Mouse (Mus musculus) cerebellum, adult 2 months (tissue): ENCODE results near the gene Gm10192. TPM values are rescaled to one million over a fixed set of nuclear protein-coding genes. Genes with fewer than 3 reads are reported as not detected.
"Not testable (repeated sequence)": the region's sequence is repeated elsewhere in the genome, so short reads cannot be mapped to it uniquely, and the experiment has no call there.

Experiments used
- DNase-seq, 2 experiments: peaks; one replicate each; pipeline ENCODE4 v3.0.0; 2021
- H3K27ac ChIP-seq: fragments of 200-500 bp; 2 replicates; pipeline ENCODE4 v1.5.1; 2012; ENCODE audit warnings: low read length, control low read depth, inconsistent platforms; ENCODE audit not compliant: insufficient read depth
- H3K27me3 ChIP-seq: fragments of 200-500 bp; 2 replicates; pipeline ENCODE4 v1.6.1; 2012; ENCODE audit warnings: inconsistent platforms, mild to moderate bottlenecking, low read length, moderate library complexity; ENCODE audit not compliant: control insufficient read depth, insufficient read depth
- H3K4me1 ChIP-seq: fragments of 200-500 bp; 2 replicates; pipeline ENCODE4 v1.6.1; 2011; ENCODE audit warnings: low read length; ENCODE audit not compliant: control insufficient read depth, insufficient read depth
- H3K4me3 ChIP-seq: fragments of 200-500 bp; replicated peaks from 2 replicates; pipeline ENCODE3; 2011; ENCODE audit warnings: mild to moderate bottlenecking, low read depth, low read length, control low read depth; ENCODE audit not compliant: insufficient read depth
- CTCF ChIP-seq: fragments of 200-500 bp; IDR thresholded peaks from 2 replicates; pipeline ENCODE4 v1.5.1; 2011; ENCODE audit warnings: low read depth, mild to moderate bottlenecking, control low read depth, low read length, moderate library complexity, borderline replicate concordance; ENCODE audit not compliant: insufficient read depth
- POLR2A ChIP-seq: fragments of 200-500 bp; IDR thresholded peaks from 2 replicates; pipeline ENCODE4 v1.6.1; 2011; ENCODE audit warnings: low read length, control low read depth, borderline replicate concordance; ENCODE audit not compliant: insufficient read depth
- WGBS: fragments of 180-500 bp; shearing (Covaris S2); methylation state at CpG from one replicate; pipeline ENCODE4 v1.1.7; 2018; 5-methylcytosine and 5-hydroxymethylcytosine counted together
- polyA plus RNA-seq: library from polyadenylated mRNA; depleted of rRNA; stranded (reverse); fragments of >200 nt; gene quantifications from 2 replicates; pipeline ENCODE4 v1.2.3, GENCODE M21; 2012; rRNA removed

The Gm10192 gene
- not detected in 2 replicates for polyA plus RNA-seq

- not testable (repeated sequence) for DNase-seq, H3K27ac ChIP-seq, H3K4me1 ChIP-seq, H3K4me3 ChIP-seq, H3K27me3 ChIP-seq
Observed at GRCm38 (mm10) chr4:97183066-97183465, at the start of gene Gm10192. Gene Gm10192 (minus strand): TSS chr4:97183166.

GRCm38 (mm10) chr4:97230411-97231104 is 47.6 kb upstream of the Gm10192 start:
- WGBS, result 60% methylated on average over 5 of the region's 5 CpGs
- H3K4me3 ChIP-seq, result no peak overlapping the region
- no peaks in the 10 kb centered on the region for H3K4me1 ChIP-seq
- no peaks in the 10 kb centered on the region for H3K27me3 ChIP-seq
- DNase-seq, result no peak
- no peak for TF ChIP-seq POLR2A
- no peak overlapping the region for H3K27ac ChIP-seq

- no peak overlapping the region for H3K27ac ChIP-seq
- DNase-seq, result no peak
- TF ChIP-seq CTCF, result no peak
- no peak for TF ChIP-seq POLR2A
- no peak overlapping the region for H3K4me3 ChIP-seq
- no peaks in the 10 kb centered on the region for H3K27me3 ChIP-seq
- 77% methylated on average over 2 of the region's 2 CpGs for WGBS
- H3K4me1 ChIP-seq, result no peaks in the 10 kb centered on the region
Observed at GRCm38 (mm10) chr4:97219701-97220100, 36.7 kb upstream of the Gm10192 start.

- Histone ChIP-seq H3K4me1 (no peaks in the 10 kb centered on the region), H3K27me3 (no peaks in the 10 kb centered on the region; the same call in 1 of the 2 replicates), H3K4me3 (no peak overlapping the region), H3K27ac (no peak overlapping the region)
- 38% methylated on average over 1 of the region's 1 CpGs for WGBS
- DNase-seq, result no peak
- TF ChIP-seq CTCF, result no peak
Observed at GRCm38 (mm10) chr4:97217906-97218305, 34.9 kb upstream of the Gm10192 start.

GRCm38 (mm10) chr4:97212514-97212913 is 29.5 kb upstream of the Gm10192 start:
- no peaks in the 10 kb centered on the region; the same call in 1 of the 2 replicates for H3K27me3 ChIP-seq
- no peak overlapping the region for H3K4me3 ChIP-seq
- H3K27ac ChIP-seq, result no peak overlapping the region
- DNase-seq, result no peak
- no peak for TF ChIP-seq CTCF
- no peak for TF ChIP-seq POLR2A
- no peaks in the 10 kb centered on the region for H3K4me1 ChIP-seq

- H3K4me3 ChIP-seq, H3K27ac ChIP-seq: not testable (repeated sequence)
- WGBS, result 77% methylated on average over 2 of the region's 2 CpGs
Observed at GRCm38 (mm10) chr4:97202986-97203385, 20.0 kb upstream of the Gm10192 start.

GRCm38 (mm10) chr4:97193176-97193575 is 10.2 kb upstream of the Gm10192 start:
- Histone ChIP-seq H3K4me3 (no peak overlapping the region), H3K4me1 (no peaks in the 10 kb centered on the region), H3K27ac (no peak overlapping the region), H3K27me3 (no peaks in the 10 kb centered on the region)
- peak in 1 of 2 experiments; percentile 2 for DNase-seq
- no peak for TF ChIP-seq CTCF
- no peak for TF ChIP-seq POLR2A
- WGBS, result 31% methylated on average over 4 of the region's 4 CpGs

More at GRCm38 (mm10) chr4:97202986-97203385, 20.0 kb upstream of the Gm10192 start:
- not testable (repeated sequence) for H3K4me1 ChIP-seq, H3K27me3 ChIP-seq, DNase-seq

- no peak overlapping the region for H3K4me3 ChIP-seq
- no peak for DNase-seq
- 90% methylated on average over 2 of the region's 2 CpGs for WGBS
- no peaks in the 10 kb centered on the region for H3K27me3 ChIP-seq
- H3K27ac ChIP-seq, result no peak overlapping the region
- no peaks in the 10 kb centered on the region for H3K4me1 ChIP-seq
- TF ChIP-seq POLR2A (no peak), CTCF (no peak)
Observed at GRCm38 (mm10) chr4:97192601-97193000, 9.6 kb upstream of the Gm10192 start.
